Mouse (Mus musculus): ENCODE data around the gene Bpifb5. TPM values are rescaled to one million over a fixed set of nuclear protein-coding genes. Genes with fewer than 3 reads are reported as not detected.
A peak's percentile ranks its signal among the peaks of the same experiment; 100 is the strongest.
"Not testable (repeated sequence)": the region's sequence is repeated elsewhere in the genome, so short reads cannot be mapped to it uniquely, and the experiment has no call there.

Bpifb5 gene
- total RNA-seq (2021) = not detected
- long read RNA-seq, experiment 1 = 0 reads
- long read RNA-seq, experiment 2 = 0 reads

DNA sequence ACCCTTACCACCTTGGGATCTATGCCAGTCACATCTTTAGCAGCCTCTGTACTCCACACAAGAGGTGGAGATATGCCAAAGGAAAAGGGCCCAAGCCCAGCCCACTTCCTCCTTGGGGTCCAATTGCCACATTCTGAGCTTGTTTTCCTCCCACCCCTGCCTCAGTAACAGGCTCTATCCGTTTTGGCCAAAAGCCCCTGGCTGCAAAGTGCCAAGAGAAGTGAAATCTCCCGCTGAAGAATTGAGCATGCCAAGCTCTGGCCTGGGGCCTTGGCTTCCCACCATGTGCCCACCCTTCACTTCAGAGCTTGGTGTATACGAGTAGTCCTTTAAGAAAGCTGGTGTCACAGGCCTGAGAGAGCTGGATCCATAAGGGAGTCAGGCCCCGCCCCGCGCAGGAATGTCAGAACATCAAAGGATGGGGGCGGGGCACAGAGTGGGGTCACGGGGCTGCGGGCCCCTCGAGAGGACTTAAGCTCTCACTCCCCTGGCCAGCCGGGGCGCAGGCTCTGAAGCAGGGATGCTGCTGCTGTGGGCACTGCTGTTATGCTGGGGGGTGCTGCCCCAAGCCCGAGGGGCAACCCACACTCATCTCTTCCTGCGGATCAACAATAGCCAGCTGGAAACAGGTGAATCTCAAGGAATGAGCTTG is at the start of gene Bpifb5:
Gene Bpifb5 (plus strand): TSS at position 478 of the 652 bp plus-strand sequence.
- DNase-seq (ENCODE audit: low spot score) = no peak

DNA sequence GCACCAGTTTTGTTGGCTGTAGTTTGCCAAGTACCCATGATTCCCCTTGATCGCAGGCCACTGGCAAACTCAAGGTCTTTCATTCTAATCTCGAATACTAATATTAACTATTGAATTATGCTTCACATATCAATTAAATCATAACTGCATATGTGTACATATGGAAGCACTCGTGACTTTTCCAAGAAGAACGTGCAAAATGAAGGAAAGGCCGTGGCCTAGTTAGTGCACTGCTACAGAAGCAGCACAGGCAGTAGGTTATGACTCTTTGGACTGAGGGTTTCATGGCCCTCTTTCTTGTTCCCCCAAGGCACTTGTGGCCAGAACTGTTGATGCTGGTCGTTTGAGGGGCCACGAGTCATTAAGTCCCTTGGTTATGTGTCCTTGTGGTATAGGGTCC is 41.6 kb upstream of the Bpifb5 start:
- DNase-seq (ENCODE audit: low spot score) = not testable (repeated sequence)

- not testable (repeated sequence) for DNase-seq (ENCODE audit: low spot score)
Observed at GRCm38 (mm10) chr2:154183061-154183460, 40.5 kb upstream of the Bpifb5 start.

GRCm38 (mm10) chr2:154185319-154185718 is 38.2 kb upstream of the Bpifb5 start:
- no peak for DNase-seq (ENCODE audit: low spot score)

GRCm38 (mm10) chr2:154185748-154186147 is 37.8 kb upstream of the Bpifb5 start:
- no peak for DNase-seq (ENCODE audit: low spot score)

DNA sequence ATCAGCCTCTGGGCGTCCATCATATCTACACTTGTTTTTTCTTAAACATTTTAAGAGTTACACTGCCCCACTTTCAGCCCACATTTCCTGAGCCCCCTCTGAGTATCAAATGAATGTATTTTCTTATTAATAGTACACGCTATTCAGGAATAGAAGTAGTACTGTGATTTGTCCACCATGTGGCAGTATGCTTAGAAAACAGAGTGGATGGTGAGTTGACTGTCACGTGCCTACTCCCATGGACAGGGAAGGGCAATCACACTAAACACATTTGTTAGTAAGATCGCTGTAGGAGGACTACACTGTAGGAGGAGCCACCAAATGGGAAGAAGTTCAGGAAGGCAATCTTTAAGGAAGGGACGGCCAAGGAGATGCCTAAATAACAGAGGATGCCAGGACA is 36.1 kb upstream of the Bpifb5 start:
- no peak for DNase-seq (ENCODE audit: low spot score)

DNA sequence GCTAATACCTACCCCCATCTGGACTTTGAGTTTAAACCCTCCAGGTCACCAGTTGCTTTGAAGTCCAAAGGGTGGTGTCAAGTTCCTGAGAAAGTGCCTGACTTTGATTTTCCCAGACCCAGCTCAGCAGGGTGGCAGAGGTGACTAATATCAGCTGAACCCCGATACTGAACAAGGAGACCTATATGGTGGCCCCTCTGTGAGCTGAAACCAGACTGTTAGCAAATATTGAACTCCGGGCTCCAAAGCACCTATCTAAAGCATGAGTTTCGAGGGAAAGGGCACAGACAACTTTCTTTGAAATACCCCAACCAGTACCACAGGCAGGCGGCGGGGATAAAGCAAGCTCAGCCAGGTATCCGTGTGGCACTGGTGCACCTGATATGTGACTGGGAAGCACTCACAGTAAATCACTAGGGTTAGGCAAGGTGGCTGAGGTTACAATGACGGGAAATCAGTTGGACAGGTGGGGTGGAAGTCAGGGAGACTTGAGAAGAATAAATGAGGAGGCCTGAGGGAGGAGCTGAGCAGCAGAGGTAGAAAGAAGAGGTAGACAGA is 33.6 kb upstream of the Bpifb5 start:
- no peak for DNase-seq (ENCODE audit: low spot score)

GRCm38 (mm10) chr2:154190546-154191258 is 32.8 kb upstream of the Bpifb5 start, which contains the start of gene Bpifb1:
Bpifb1 (plus strand) TSS chr2:154190818.
- no peak for DNase-seq (ENCODE audit: low spot score)

- no peak for DNase-seq (ENCODE audit: low spot score)
Observed at GRCm38 (mm10) chr2:154192141-154192540, 31.4 kb upstream of the Bpifb5 start.

GRCm38 (mm10) chr2:154193071-154193470 is 30.5 kb upstream of the Bpifb5 start:
- no peak for DNase-seq (ENCODE audit: low spot score)

- no peak for DNase-seq (ENCODE audit: low spot score)
Observed at GRCm38 (mm10) chr2:154193994-154194504, 29.5 kb upstream of the Bpifb5 start.

GRCm38 (mm10) chr2:154197036-154197435 is 26.5 kb upstream of the Bpifb5 start:
- no peak for DNase-seq (ENCODE audit: low spot score)

DNA sequence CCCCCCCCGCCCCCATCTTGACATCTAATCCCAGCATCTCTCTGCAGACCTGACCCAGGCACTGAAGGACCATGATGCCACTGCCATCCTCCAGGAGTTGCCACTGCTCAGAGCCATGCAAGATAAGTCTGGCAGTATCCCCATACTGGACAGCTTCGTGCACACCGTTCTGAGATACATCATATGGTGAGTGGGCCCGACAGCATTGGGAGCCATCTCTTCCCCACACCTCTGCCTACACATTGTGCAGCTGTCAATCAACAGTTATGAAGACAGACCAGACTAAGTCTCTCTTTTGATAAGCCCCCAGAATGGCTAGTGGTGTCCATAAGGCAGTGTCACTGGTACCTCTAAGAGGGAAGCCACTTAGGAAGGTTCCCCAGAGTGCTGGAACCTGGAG is 18.9 kb upstream of the Bpifb5 start:
- DNase-seq (ENCODE audit: low spot score) = no peak

- no peak for DNase-seq (ENCODE audit: low spot score)
Observed at GRCm38 (mm10) chr2:154206908-154207307, 16.6 kb upstream of the Bpifb5 start.

- DNase-seq (ENCODE audit: low spot score) = no peak
Observed at GRCm38 (mm10) chr2:154209112-154209511, 14.4 kb upstream of the Bpifb5 start.

- no peak for DNase-seq (ENCODE audit: low spot score)
Observed at GRCm38 (mm10) chr2:154211121-154211520, 12.4 kb upstream of the Bpifb5 start.

- DNase-seq (ENCODE audit: low spot score) = no peak
Observed at GRCm38 (mm10) chr2:154211881-154212280, 11.7 kb upstream of the Bpifb5 start.

DNA sequence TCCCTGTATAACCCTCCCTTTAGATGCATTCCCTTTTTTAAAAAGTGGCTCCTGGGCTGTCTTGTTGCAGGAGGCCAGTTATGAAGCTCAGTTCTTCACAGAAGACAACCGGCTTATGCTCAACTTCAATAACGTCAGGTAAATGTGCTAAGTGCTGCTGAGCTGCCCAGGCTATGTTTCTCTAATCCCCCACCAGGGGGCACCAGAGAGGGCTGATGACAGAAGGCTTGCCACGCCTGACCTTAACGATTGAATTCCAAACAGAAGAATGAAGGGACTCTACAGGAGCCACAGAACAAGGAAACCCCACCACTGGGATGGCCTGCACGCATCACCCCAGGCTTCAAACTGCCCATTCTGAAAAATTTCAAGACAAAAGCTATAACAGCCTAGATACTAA is 8.4 kb upstream of the Bpifb5 start:
- peak; percentile 50 for DNase-seq (ENCODE audit: low spot score)

DNA sequence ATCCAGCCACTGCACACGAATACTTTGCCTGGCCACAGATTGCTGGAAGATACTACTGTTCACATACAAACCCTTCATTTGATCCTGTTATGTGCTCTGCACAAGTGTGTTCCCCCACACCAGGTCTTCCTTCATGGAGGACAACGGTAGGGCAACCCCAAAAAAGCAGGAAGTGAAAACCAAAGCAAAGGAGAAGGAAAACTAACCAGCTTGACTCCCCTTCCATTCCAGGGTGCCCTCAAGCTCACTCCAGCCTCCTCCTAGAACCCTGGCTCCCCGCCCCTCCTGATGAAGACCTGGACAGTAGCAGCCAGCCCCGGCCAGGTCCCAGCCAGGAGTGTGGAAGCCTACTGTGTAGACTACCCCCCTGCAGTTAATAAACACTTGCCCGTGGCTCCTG is 3.6 kb upstream of the Bpifb5 start:
- DNase-seq (ENCODE audit: low spot score) = no peak

GRCm38 (mm10) chr2:154223917-154224273 is 353 bp downstream of the Bpifb5 start:
- no peak for DNase-seq (ENCODE audit: low spot score)

DNA sequence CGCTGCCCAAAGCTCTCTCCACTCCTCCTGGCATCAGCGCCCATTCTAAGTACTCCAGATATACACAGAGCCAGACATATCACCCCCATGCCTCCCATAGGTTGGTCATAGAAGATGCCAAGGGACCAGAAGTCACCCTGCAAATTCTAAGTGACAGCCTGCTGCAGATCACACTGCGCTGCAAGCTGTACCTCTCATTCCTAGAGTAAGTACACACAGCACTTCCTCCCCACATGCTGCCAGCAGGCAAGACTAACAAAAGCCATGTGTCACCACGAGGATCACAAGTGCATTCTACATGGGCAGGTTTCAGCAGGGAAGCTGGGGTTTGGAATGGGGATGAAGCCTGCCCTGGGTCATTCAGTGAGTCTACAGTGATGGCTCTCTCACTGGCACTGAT is 3.4 kb downstream of the Bpifb5 start:
- DNase-seq (ENCODE audit: low spot score) = no peak

GRCm38 (mm10) chr2:154227830-154228229 is 4.3 kb downstream of the Bpifb5 start:
- DNase-seq (ENCODE audit: low spot score) = no peak

GRCm38 (mm10) chr2:154233426-154233825 is 9.9 kb downstream of the Bpifb5 start:
- no peak for DNase-seq (ENCODE audit: low spot score)
